Mouse (Mus musculus) neural tube, embryonic 15.5 days (tissue): ENCODE results near the gene Cdc25b. TPM values are rescaled to one million over a fixed set of nuclear protein-coding genes. Genes with fewer than 3 reads are reported as not detected.

ENCODE experiments used
- ATAC-seq: fragments of 200-750 bp; cut with Nextera tagmentation; 2 replicates; pipeline ENCODE4 v1.8.0; 2017; ENCODE audit warnings: mild to moderate bottlenecking, moderate TSS enrichment, moderate library complexity; ENCODE audit not compliant: low FRiP score
- H3K27ac ChIP-seq: fragments of 300-500 bp; sonication (generic); replicated peaks from 2 replicates; pipeline ENCODE4 v1.5.1; 2015; ENCODE audit warnings: mild to moderate bottlenecking, inconsistent platforms
- H3K27me3 ChIP-seq: fragments of 300-500 bp; sonication (generic); replicated peaks from 2 replicates; pipeline ENCODE4 v1.6.1; 2015; ENCODE audit warnings: inconsistent platforms
- H3K36me3 ChIP-seq: fragments of 300-500 bp; sonication (generic); 2 replicates; pipeline ENCODE4 v1.6.1; 2015; ENCODE audit warnings: inconsistent platforms
- H3K4me1 ChIP-seq: fragments of 300-500 bp; sonication (generic); 2 replicates; pipeline ENCODE4 v1.6.1; 2015; ENCODE audit warnings: inconsistent platforms
- H3K4me2 ChIP-seq: fragments of 300-500 bp; sonication (generic); 2 replicates; pipeline ENCODE4 v1.6.1; 2015; ENCODE audit warnings: inconsistent platforms, mild to moderate bottlenecking, moderate library complexity
- H3K4me3 ChIP-seq: fragments of 300-500 bp; sonication (generic); replicated peaks from 2 replicates; pipeline ENCODE4 v1.5.1; 2015; ENCODE audit warnings: mild to moderate bottlenecking, inconsistent platforms
- H3K9ac ChIP-seq: fragments of 300-500 bp; sonication (generic); replicated peaks from 2 replicates; pipeline ENCODE4 v1.6.1; 2015; ENCODE audit warnings: mild to moderate bottlenecking, inconsistent platforms
- H3K9me3 ChIP-seq: fragments of 300-500 bp; sonication (generic); replicated peaks from 2 replicates; pipeline ENCODE4 v1.6.1; 2016; ENCODE audit warnings: inconsistent platforms
- WGBS: fragments of 180-500 bp; shearing (Covaris S2); methylation state at CpG from one replicate; pipeline ENCODE4 v1.1.7; 2015; ENCODE audit warnings: mixed read lengths; 5-methylcytosine and 5-hydroxymethylcytosine counted together
- polyA plus RNA-seq: library from polyadenylated mRNA; unstranded; fragments of >200 nt; fragmentation: Nextera tagmentation; extraction: Ambion mirVana; gene quantifications from 2 replicates; pipeline ENCODE4 v1.2.1, GENCODE M21; 2015

The Cdc25b gene
- polyA plus RNA-seq, 1 experiment from 2014 or later: 21.0 TPM

GRCm38 (mm10) chr2:131234970-131235635, 48.4 kb downstream of the Cdc25b start:
- no peak for ATAC-seq
- Histone ChIP-seq H3K9ac (no peak overlapping the region), H3K4me1 (peaks cover 18% of the 10 kb centered on the region), H3K27me3 (no peaks in the 10 kb centered on the region), H3K9me3 (no peaks in the 10 kb centered on the region), H3K27ac (no peak overlapping the region), H3K4me3 (peak overlapping the region; percentile 52; the same call in 1 of the 2 replicates), H3K4me2 (peak overlapping the region; percentile 81; the same call in 1 of the 2 replicates), H3K36me3 (no peaks in the 10 kb centered on the region)
- WGBS: 82% methylated on average over 7 of the region's 7 CpGs

- peaks cover 16% of the 10 kb centered on the region; the same call in 1 of the 2 replicates for H3K36me3 ChIP-seq
- no peak overlapping the region for H3K4me2 ChIP-seq
- no peaks in the 10 kb centered on the region for H3K27me3 ChIP-seq
- no peaks in the 10 kb centered on the region for H3K9me3 ChIP-seq
- no peaks in the 10 kb centered on the region for H3K4me1 ChIP-seq
- H3K27ac ChIP-seq: no peak overlapping the region
- no peak overlapping the region for H3K4me3 ChIP-seq
- no peak for ATAC-seq
- no peak overlapping the region for H3K9ac ChIP-seq
Measured at GRCm38 (mm10) chr2:131242180-131242579, 55.4 kb downstream of the Cdc25b start.

GRCm38 (mm10) chr2:131242929-131243328, 56.2 kb downstream of the Cdc25b start:
- no peak overlapping the region for H3K27ac ChIP-seq
- H3K4me1 ChIP-seq: no peaks in the 10 kb centered on the region
- WGBS: 92% methylated on average over 7 of the region's 7 CpGs
- no peak overlapping the region for H3K4me2 ChIP-seq
- H3K9me3 ChIP-seq: no peaks in the 10 kb centered on the region
- peaks cover 16% of the 10 kb centered on the region; the same call in 1 of the 2 replicates for H3K36me3 ChIP-seq
- H3K9ac ChIP-seq: no peak overlapping the region
- no peak for ATAC-seq
- H3K27me3 ChIP-seq: no peaks in the 10 kb centered on the region
- H3K4me3 ChIP-seq: no peak overlapping the region

Other genes starting within 250 kb of the Cdc25b start
- gene Gfra4, start 143.9 kb upstream of the Cdc25b start, polyA plus RNA-seq: 46.4 and 52.1 TPM in 2 replicates
- gene Adam33, start 123.1 kb upstream of the Cdc25b start, polyA plus RNA-seq: 2.0 and 2.9 TPM in 2 replicates
- 0.23 and 0.36 TPM in 2 replicates for gene Siglec1, start 100.2 kb upstream of the Cdc25b start, polyA plus RNA-seq
- 6.0 and 7.7 TPM in 2 replicates for gene Hspa12b, start 59.7 kb upstream of the Cdc25b start, polyA plus RNA-seq
- not detected in 2 replicates for gene Gm11037, start 53.5 kb upstream of the Cdc25b start, polyA plus RNA-seq
- 79.1 and 83.2 TPM in 2 replicates for gene 1700037H04Rik, start 26.9 kb upstream of the Cdc25b start, polyA plus RNA-seq
- gene Cenpb, start 6.9 kb upstream of the Cdc25b start, polyA plus RNA-seq: 11.5 and 12.6 TPM in 2 replicates
- gene Spef1, start 333 bp downstream of the Cdc25b start, polyA plus RNA-seq: 7.6 and 8.0 TPM in 2 replicates
- gene Ap5s1, start 20.1 kb downstream of the Cdc25b start, polyA plus RNA-seq: 33.6 and 35.2 TPM in 2 replicates
- 6.4 and 9.0 TPM in 2 replicates for gene Mavs, start 47.1 kb downstream of the Cdc25b start, polyA plus RNA-seq
- gene Pank2, start 75.5 kb downstream of the Cdc25b start, polyA plus RNA-seq: 22.8 and 23.6 TPM in 2 replicates
- 13.2 and 14.9 TPM in 2 replicates for gene Rnf24, start 165.9 kb downstream of the Cdc25b start, polyA plus RNA-seq